Mouse (Mus musculus) frontal cortex, postnatal 10 days (tissue): Measurements from ENCODE around the gene Vdac1.
A peak's percentile ranks its signal among the peaks of the same experiment; 100 is the strongest.
"Not testable (repeated sequence)": the region's sequence is repeated elsewhere in the genome, so short reads cannot be mapped to it uniquely, and the experiment has no call there.

ENCODE experiments used
- DNase-seq, 2 experiments: peaks; one replicate each; pipeline ENCODE4 v3.0.0; 2022; ENCODE audit warnings: low spot score in 2 of 2, mixed read lengths in 1 of 2

Vdac1 gene

GRCm38 (mm10) chr11:52344991-52345777 is 15.5 kb upstream of the Vdac1 start:
- no peak for DNase-seq

- peak; percentile 82 to 84 for DNase-seq
Measured at GRCm38 (mm10) chr11:52345939-52346634, 14.6 kb upstream of the Vdac1 start.

GRCm38 (mm10) chr11:52346635-52347005 is 14.0 kb upstream of the Vdac1 start:
- peak; percentile 44 to 50 for DNase-seq

GRCm38 (mm10) chr11:52348156-52348555 is 12.5 kb upstream of the Vdac1 start:
- DNase-seq: no peak

GRCm38 (mm10) chr11:52348724-52349123 is 11.9 kb upstream of the Vdac1 start:
- no peak for DNase-seq

- DNase-seq: no peak
Measured at GRCm38 (mm10) chr11:52350924-52351323, 9.7 kb upstream of the Vdac1 start.

GRCm38 (mm10) chr11:52352271-52352670 is 8.4 kb upstream of the Vdac1 start:
- DNase-seq: no peak

GRCm38 (mm10) chr11:52354644-52355043 is 6.0 kb upstream of the Vdac1 start:
- DNase-seq: no peak

- no peak for DNase-seq
Measured at GRCm38 (mm10) chr11:52355601-52356000, 5.1 kb upstream of the Vdac1 start.

GRCm38 (mm10) chr11:52357091-52357490 is 3.6 kb upstream of the Vdac1 start:
- not testable (repeated sequence) for DNase-seq

GRCm38 (mm10) chr11:52358520-52358919 is 2.1 kb upstream of the Vdac1 start:
- no peak for DNase-seq

GRCm38 (mm10) chr11:52359686-52360470 is 782 bp upstream of the Vdac1 start:
- peak in 1 of 2 experiments; percentile 44 for DNase-seq

- peak in 1 of 2 experiments; percentile 51 for DNase-seq
Measured at GRCm38 (mm10) chr11:52361287-52361921, 744 bp downstream of the Vdac1 start.

GRCm38 (mm10) chr11:52364376-52364775 is 3.7 kb downstream of the Vdac1 start:
- no peak for DNase-seq

- DNase-seq: peak; percentile 46 to 48
Measured at GRCm38 (mm10) chr11:52365143-52365542, 4.5 kb downstream of the Vdac1 start.

GRCm38 (mm10) chr11:52366358-52366757 is 5.7 kb downstream of the Vdac1 start:
- no peak for DNase-seq

- no peak for DNase-seq
Measured at GRCm38 (mm10) chr11:52368176-52368985, 7.7 kb downstream of the Vdac1 start.

GRCm38 (mm10) chr11:52369252-52370134 is 8.8 kb downstream of the Vdac1 start:
- DNase-seq: no peak

GRCm38 (mm10) chr11:52370135-52370452 is 9.4 kb downstream of the Vdac1 start:
- DNase-seq: no peak

- DNase-seq: no peak
Measured at GRCm38 (mm10) chr11:52370538-52370937, 9.9 kb downstream of the Vdac1 start.
